Mouse (Mus musculus): ENCODE measurements around the gene Lrp2. TPM values are rescaled to one million over a fixed set of nuclear protein-coding genes. Genes with fewer than 3 reads are reported as not detected.
"Not testable (repeated sequence)": the region's sequence is repeated elsewhere in the genome, so short reads cannot be mapped to it uniquely, and the experiment has no call there.

Gene Lrp2
- polyA plus RNA-seq, 3 experiments from 2014 or later, result not detected

- ATAC-seq, result not testable (repeated sequence)
These were observed 3.8 kb downstream of the Lrp2 start for GRCm38 (mm10) chr2:69582068-69582467.

GRCm38 (mm10) chr2:69580091-69580490, 5.8 kb downstream of the Lrp2 start:
- ATAC-seq, result no peak

DNA sequence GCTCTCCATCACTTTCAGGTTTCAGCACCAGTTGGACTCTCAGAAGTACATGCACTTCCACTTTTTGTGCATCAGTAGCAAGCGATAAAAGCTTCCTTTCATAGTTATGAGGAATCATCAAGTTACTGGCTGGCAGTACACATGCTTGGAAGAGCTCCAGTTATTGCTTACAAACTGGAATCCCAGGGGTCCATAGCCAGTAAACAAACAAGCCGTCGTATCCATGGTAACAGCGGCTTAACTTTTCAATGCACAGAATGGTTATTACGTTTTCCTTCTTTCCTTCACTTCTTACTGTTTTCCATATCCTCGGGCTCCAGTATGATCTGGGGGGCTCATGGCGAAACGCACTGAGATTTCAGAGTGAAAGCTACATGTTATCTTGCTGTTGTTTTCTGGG, 7.7 kb downstream of the Lrp2 start:
- ATAC-seq, result no peak

GRCm38 (mm10) chr2:69576531-69576930, 9.3 kb downstream of the Lrp2 start:
- no peak for ATAC-seq

DNA sequence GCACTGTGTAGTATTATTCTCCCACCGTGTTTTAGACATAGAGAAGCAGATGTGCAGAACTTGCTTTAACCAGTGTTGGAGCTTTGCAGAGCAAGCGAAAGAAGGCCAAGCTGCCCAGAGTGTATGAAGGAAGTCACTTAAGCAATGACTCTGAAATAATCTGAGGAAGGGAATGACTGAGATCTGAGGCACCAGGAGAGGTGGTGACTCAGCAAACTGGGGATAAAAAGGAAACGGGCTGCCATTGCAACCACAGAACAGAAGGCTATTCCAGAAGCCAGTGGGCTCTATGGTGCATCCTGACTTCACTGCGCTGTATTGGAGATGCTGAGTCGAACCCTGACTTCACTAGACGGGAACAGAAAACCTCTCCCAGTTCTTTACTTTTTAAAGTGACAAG, 10.9 kb downstream of the Lrp2 start:
- no peak for ATAC-seq

DNA sequence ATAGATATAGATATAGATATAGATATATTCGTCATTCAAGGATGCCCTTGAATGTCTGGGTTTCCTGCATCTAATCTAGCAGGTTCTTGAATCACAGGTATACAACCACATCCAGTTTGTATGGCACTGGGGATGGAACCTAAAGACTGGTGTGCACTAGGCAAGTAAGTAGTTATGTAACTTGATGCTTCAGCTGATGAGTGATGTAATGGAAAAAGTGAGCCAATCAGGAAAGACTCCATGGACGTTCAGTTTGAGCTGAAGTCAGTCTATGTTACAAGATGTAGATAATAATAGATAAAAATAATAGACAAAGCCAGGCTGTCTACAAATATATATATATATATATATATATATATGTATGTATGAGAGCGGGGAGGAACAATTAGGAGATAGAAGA, 11.6 kb downstream of the Lrp2 start:
- no peak for ATAC-seq

DNA sequence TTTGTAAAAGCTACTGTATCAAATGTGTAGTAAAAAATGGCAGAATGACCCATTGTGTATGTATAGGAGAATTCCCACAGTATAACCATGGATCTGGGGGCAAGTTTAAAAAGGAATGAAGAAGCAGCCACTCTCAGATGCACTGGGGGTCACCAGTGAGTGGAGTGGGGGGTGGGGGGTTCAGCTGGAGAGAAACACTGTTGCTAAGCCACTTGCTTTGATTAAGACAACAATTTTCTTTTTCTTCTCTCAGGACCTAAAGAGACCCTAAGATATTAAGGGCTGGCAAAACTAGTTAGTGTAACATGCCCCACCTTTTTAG, 12.2 kb downstream of the Lrp2 start:
- no peak for ATAC-seq

- ATAC-seq, result no peak
These were observed 12.7 kb downstream of the Lrp2 start for GRCm38 (mm10) chr2:69573038-69573732.

- no peak for ATAC-seq
These were observed 15.3 kb downstream of the Lrp2 start for GRCm38 (mm10) chr2:69570556-69570955.

DNA sequence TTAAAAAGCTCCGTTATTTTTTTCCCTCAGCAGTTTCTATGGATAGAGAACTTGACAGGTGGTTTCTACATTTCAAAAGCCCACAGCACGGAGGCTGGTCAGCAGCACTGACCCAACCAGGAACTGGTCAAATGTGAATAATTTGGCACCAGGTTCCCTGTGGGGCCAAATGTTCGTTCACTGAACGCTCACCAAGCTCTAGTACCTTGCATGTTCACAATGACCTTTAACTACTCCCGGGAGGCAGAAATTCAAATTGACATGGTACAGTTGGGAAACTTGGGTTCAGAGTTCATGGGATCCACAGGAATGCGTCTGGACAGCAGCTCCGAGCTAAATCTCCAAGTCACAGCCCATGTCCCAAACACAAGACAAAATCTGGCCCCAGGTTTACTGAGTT, 19.6 kb downstream of the Lrp2 start:
- ATAC-seq, result no peak

DNA sequence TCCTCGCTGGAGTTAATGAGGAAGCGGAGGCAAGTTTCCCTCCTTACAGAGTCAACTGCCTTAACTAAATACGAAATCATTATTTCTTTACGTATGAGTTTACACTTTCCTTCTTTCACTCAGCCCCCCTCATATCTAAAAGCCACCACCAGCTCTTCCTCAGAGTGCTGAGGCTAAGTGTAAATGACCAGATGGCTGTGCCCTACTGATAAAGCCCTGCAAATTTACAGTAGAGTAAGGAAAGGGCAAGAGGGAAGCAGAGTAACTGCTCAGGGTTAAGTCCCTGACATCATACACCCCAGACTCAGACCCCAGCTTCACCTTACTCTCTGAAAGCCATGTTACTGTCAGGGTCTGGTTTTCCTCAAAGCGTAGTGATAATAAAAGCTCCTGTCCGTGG, 22.4 kb downstream of the Lrp2 start:
- no peak for ATAC-seq

- ATAC-seq, result no peak
These were observed 23.1 kb downstream of the Lrp2 start for GRCm38 (mm10) chr2:69562761-69563160.

DNA sequence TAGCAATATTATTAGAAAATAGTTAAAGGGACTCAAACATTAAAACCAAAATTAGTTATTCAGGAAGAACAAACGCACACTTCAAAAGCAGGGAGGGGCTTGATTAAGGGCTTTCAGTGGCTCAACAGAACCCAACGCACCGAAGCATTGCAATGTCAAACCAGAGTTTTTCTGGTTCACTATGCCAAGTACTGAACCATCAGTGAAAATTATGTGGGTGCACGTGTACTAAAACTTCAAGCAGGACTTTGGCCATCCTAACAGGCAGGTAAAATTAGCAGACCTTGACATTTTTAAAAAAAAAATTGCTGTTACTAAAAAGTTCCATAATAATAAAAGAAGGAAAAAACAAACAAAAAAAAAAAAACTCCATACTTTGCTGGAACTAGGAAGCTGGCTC, 25.6 kb downstream of the Lrp2 start:
- no peak for ATAC-seq

DNA sequence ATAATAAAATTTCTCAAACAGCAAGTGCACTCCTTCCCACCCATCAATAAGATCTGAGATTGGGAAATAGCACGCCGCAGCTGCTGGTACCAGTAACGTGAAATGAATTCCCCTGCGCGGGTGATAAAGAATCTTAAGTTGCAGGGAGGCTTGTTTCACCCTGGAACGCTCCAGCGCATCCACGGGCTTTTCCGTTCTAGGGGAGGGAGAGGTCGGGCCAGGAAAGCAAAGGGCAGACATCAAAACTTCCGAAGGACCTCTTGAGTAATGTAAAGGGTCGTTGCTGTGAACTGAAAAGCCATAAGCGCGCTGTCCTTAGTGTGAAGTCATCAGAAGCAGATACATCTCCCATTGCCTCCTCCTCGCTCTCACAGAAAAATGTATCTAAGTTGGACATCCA, 26.5 kb downstream of the Lrp2 start:
- ATAC-seq, result no peak

DNA sequence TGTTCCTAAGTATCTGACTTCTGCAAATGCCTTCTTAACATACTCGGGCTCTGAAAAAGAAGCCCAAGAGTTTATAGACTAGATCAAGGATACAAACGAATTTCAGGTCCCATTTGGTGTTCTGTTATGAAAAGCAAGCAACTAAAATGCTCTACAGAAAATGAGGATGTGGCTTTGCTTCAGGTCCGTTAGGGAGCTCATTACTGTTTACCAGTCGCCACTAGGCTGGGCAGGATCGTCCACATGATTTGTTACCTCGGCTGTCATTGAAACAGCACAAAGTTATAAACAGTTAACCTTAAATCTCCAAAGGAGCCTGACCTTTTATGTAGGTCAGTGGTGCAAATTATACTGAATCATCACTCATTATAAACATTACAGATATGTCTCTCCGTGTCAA, 29.2 kb downstream of the Lrp2 start:
- ATAC-seq, result no peak

- ATAC-seq, result no peak
These were observed 34.2 kb downstream of the Lrp2 start for GRCm38 (mm10) chr2:69551639-69552038.

GRCm38 (mm10) chr2:69546823-69547222, 39.0 kb downstream of the Lrp2 start:
- no peak for ATAC-seq

DNA sequence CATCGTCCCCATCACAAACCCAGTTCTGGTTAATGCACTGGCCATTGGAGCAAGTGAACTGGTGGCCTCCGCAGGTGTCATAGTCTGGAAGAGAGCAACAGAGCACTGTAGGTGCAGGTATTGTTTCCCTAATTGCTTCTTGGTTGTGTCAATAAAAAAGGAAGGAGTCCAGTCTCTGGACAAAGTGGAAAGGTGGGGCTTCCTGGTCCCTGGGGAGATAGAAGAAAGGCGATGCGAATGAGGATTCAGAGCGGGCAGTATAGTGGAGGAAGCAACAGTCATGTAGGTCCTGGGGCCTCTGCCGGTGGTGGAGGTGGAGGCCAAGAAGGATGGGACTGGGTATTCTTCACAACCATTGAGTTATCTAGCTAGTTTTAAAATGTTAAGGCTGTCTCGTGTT, 49.8 kb downstream of the Lrp2 start:
- ATAC-seq, result no peak

DNA sequence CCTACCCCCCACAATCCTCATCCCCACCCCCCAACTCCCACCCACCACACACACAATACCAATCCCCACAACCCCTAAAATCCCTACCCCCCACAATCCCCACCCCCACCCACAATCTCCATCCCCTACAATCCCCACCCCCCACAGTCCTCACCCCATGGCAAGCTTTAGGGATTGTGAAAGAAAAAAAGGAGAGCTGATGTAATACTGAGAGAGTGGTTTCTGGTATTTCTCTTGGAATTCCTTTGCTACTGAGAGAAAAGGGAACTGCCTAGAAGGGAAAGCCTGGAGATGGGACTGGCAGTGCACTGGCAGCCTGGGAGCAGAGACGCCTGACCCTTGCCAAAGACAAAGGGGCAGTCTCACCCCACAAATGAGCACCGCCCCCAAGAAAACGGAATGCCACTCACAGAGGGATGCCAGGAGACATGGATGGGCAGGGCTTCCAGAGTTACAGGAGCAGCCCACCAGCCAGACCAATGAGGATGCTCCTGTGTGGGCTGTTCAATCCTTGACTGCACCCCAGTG, 54.3 kb downstream of the Lrp2 start:
- ATAC-seq, result no peak

- no peak for ATAC-seq
These were observed 55.0 kb downstream of the Lrp2 start for GRCm38 (mm10) chr2:69530691-69531527.

- ATAC-seq, result no peak
These were observed 55.7 kb downstream of the Lrp2 start for GRCm38 (mm10) chr2:69530126-69530525.

DNA sequence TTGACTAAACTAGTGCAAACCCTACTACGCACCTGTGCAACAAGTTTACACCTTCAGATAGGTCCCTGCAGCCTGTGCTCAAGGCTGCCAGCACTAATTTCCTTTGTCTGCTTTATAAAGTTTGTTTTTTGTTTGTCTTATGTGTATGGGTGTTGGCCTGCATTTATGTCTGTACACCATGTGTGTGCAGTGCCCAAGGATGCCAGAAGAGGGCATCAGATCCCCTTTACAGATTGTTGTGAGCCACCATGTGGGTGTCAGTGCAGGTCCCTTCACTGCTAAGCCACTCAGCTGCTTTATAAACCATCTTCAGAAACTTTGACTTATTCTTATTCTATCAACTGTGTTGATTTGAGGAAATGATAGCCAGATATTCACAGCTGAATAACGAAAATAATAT, 65.6 kb downstream of the Lrp2 start:
- ATAC-seq, result no peak

DNA sequence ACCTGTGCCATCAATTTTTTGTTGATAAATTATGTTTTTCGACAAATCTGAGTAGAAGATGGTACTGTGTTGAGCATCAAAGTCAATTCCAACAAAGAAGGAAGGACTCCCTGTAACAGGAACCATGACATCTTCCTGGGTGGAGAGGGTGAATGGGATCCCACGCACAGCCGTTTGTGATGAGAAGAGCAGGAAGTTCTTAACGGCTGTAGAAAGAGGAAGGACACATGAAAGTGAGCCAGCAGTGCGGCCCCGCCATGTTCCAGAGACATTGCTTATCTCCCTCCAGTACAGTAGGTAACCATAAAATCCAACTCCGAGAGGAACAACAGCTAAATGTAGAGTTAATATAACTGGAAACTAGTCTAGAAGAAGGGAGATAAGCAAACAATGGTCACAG, 67.6 kb downstream of the Lrp2 start:
- no peak for ATAC-seq

GRCm38 (mm10) chr2:69511766-69512165, 74.1 kb downstream of the Lrp2 start:
- ATAC-seq, result no peak
